Mouse (Mus musculus) kidney, embryonic 14.5 days (tissue): Measurements from ENCODE around the gene Zfp131. TPM values are rescaled to one million over a fixed set of nuclear protein-coding genes. Genes with fewer than 3 reads are reported as not detected.

ENCODE experiments used
- ATAC-seq: fragments of 200-750 bp; cut with Nextera tagmentation; 2 replicates; pipeline ENCODE4 v1.8.0; 2017; ENCODE audit warnings: moderate number of reproducible peaks, mild to moderate bottlenecking, moderate TSS enrichment, moderate library complexity; ENCODE audit not compliant: low FRiP score, low TSS enrichment
- H3K27ac ChIP-seq: fragments of 300-500 bp; sonication (generic); 2 replicates; pipeline ENCODE4 v1.5.1; 2014; ENCODE audit warnings: low read depth, mild to moderate bottlenecking, low read length, moderate library complexity, mixed read lengths
- H3K27me3 ChIP-seq: fragments of 300-500 bp; sonication (generic); 2 replicates; pipeline ENCODE4 v1.6.1; 2014; ENCODE audit warnings: mild to moderate bottlenecking, low read length; ENCODE audit not compliant: control insufficient read depth, insufficient read depth
- H3K36me3 ChIP-seq: fragments of 300-500 bp; sonication (generic); 2 replicates; pipeline ENCODE4 v1.6.1; 2014; ENCODE audit warnings: low read length, mixed read lengths; ENCODE audit not compliant: control insufficient read depth, insufficient read depth
- H3K4me1 ChIP-seq: fragments of 300-500 bp; sonication (generic); 2 replicates; pipeline ENCODE4 v1.6.1; 2014; ENCODE audit warnings: low read length, mixed read lengths; ENCODE audit not compliant: control insufficient read depth, insufficient read depth
- H3K4me2 ChIP-seq: fragments of 300-500 bp; sonication (generic); replicated peaks from 2 replicates; pipeline ENCODE4 v1.6.1; 2014; ENCODE audit warnings: low read depth, mild to moderate bottlenecking, low read length
- H3K4me3 ChIP-seq: fragments of 300-500 bp; sonication (generic); 2 replicates; pipeline ENCODE4 v1.5.1; 2014; ENCODE audit warnings: mild to moderate bottlenecking, low read length
- H3K9ac ChIP-seq: fragments of 300-500 bp; sonication (generic); 2 replicates; pipeline ENCODE4 v1.6.1; 2014; ENCODE audit warnings: low read depth, mild to moderate bottlenecking, low read length, moderate library complexity
- H3K9me3 ChIP-seq: fragments of 300-500 bp; sonication (generic); 2 replicates; pipeline ENCODE4 v1.6.1; 2016; ENCODE audit warnings: low read length; ENCODE audit not compliant: control insufficient read depth
- WGBS: fragments of 180-500 bp; shearing (Covaris S2); extraction: QIAGEN DNeasy Blood & Tissue Kit; methylation state at CpG from one replicate; pipeline ENCODE4 v1.1.7; 2014; 5-methylcytosine and 5-hydroxymethylcytosine counted together
- polyA plus RNA-seq: library from polyadenylated mRNA; unstranded; fragments of >200 nt; fragmentation: Nextera tagmentation; extraction: Ambion mirVana; gene quantifications from 2 replicates; pipeline ENCODE4 v1.2.1, GENCODE M21; 2014

The Zfp131 gene
- polyA plus RNA-seq, 1 experiment from 2014 or later = 41.7 TPM

GRCm38 (mm10) chr13:119810031-119810430 lies 19.3 kb upstream of the Zfp131 start:
- 89% methylated on average over 9 of the region's 9 CpGs for WGBS
- no peaks in the 10 kb centered on the region for H3K9me3 ChIP-seq

GRCm38 (mm10) chr13:119808937-119809336 lies 18.2 kb upstream of the Zfp131 start:
- Histone ChIP-seq H3K4me1 (no peaks in the 10 kb centered on the region), H3K4me3 (no peak overlapping the region), H3K4me2 (no peak overlapping the region), H3K27ac (no peak overlapping the region), H3K27me3 (no peaks in the 10 kb centered on the region), H3K36me3 (no peaks in the 10 kb centered on the region), H3K9ac (no peak overlapping the region), H3K9me3 (no peaks in the 10 kb centered on the region)
- 67% methylated on average over 2 of the region's 2 CpGs for WGBS
- no peak for ATAC-seq

More at GRCm38 (mm10) chr13:119810031-119810430, 19.3 kb upstream of the Zfp131 start:
- Histone ChIP-seq H3K4me3 (no peak overlapping the region), H3K27ac (no peak overlapping the region), H3K9ac (no peak overlapping the region), H3K4me1 (no peaks in the 10 kb centered on the region), H3K36me3 (no peaks in the 10 kb centered on the region), H3K4me2 (no peak overlapping the region), H3K27me3 (no peaks in the 10 kb centered on the region)
- ATAC-seq = no peak

GRCm38 (mm10) chr13:119797656-119798055 lies 7.0 kb upstream of the Zfp131 start:
- no peak for ATAC-seq
- no peaks in the 10 kb centered on the region for H3K9me3 ChIP-seq
- H3K4me3 ChIP-seq = no peak overlapping the region
- H3K27me3 ChIP-seq = no peaks in the 10 kb centered on the region
- no peaks in the 10 kb centered on the region for H3K4me1 ChIP-seq
- no peak overlapping the region for H3K4me2 ChIP-seq
- no peak overlapping the region for H3K27ac ChIP-seq
- WGBS = 64% methylated on average over 4 of the region's 4 CpGs
- H3K9ac ChIP-seq = no peak overlapping the region
- H3K36me3 ChIP-seq = no peaks in the 10 kb centered on the region

GRCm38 (mm10) chr13:119792791-119793404 lies 2.2 kb upstream of the Zfp131 start:
- Histone ChIP-seq H3K4me1 (peaks cover 9% of the 10 kb centered on the region), H3K36me3 (peaks cover 10% of the 10 kb centered on the region; the same call in 1 of the 2 replicates), H3K4me3 (no peak overlapping the region), H3K27ac (no peak overlapping the region), H3K27me3 (no peaks in the 10 kb centered on the region), H3K9me3 (no peaks in the 10 kb centered on the region), H3K4me2 (no peak overlapping the region), H3K9ac (no peak overlapping the region)
- ATAC-seq = no peak
- 69% methylated on average over 5 of the region's 5 CpGs for WGBS

- Histone ChIP-seq H3K4me3 (peak overlapping the region; percentile 88), H3K4me2 (peak overlapping the region; percentile 53), H3K9me3 (no peaks in the 10 kb centered on the region), H3K27me3 (no peaks in the 10 kb centered on the region), H3K9ac (peak overlapping the region; percentile 76), H3K4me1 (peaks cover 9% of the 10 kb centered on the region), H3K36me3 (peaks cover 18% of the 10 kb centered on the region), H3K27ac (peak overlapping the region; percentile 89; the same call in 1 of the 2 replicates)
- WGBS = 2% methylated on average over 18 of the region's 18 CpGs
- ATAC-seq = no peak
Observed at GRCm38 (mm10) chr13:119791580-119792135, 969 bp upstream of the Zfp131 start.

- Histone ChIP-seq H3K4me1 (peaks cover 9% of the 10 kb centered on the region), H3K9ac (peak overlapping the region; percentile 76), H3K4me2 (peak overlapping the region; percentile 53), H3K27ac (peak overlapping the region; percentile 89), H3K27me3 (no peaks in the 10 kb centered on the region), H3K4me3 (peak overlapping the region; percentile 88), H3K36me3 (peaks cover 29% of the 10 kb centered on the region), H3K9me3 (no peaks in the 10 kb centered on the region)
- under 1% methylated on average over 47 of the region's 66 CpGs for WGBS
- ATAC-seq = peak; percentile 76
Observed at GRCm38 (mm10) chr13:119789851-119790717, 605 bp downstream of the Zfp131 start.

- no peak for ATAC-seq
- H3K36me3 ChIP-seq = peaks cover 75% of the 10 kb centered on the region
- 87% methylated on average over 4 of the region's 4 CpGs for WGBS
Observed at GRCm38 (mm10) chr13:119783581-119783980, 7.1 kb downstream of the Zfp131 start.

GRCm38 (mm10) chr13:119768541-119768940 lies 22.1 kb downstream of the Zfp131 start:
- Histone ChIP-seq H3K36me3 (peaks cover 72% of the 10 kb centered on the region), H3K9ac (no peak overlapping the region), H3K4me3 (no peak overlapping the region), H3K4me2 (no peak overlapping the region), H3K9me3 (no peaks in the 10 kb centered on the region), H3K27ac (no peak overlapping the region), H3K27me3 (no peaks in the 10 kb centered on the region), H3K4me1 (no peaks in the 10 kb centered on the region)
- WGBS = 78% methylated on average over 6 of the region's 6 CpGs
- ATAC-seq = no peak

More at GRCm38 (mm10) chr13:119783581-119783980, 7.1 kb downstream of the Zfp131 start:
- H3K4me1 ChIP-seq = no peaks in the 10 kb centered on the region
- H3K9me3 ChIP-seq = no peaks in the 10 kb centered on the region
- no peaks in the 10 kb centered on the region for H3K27me3 ChIP-seq
- H3K4me3 ChIP-seq = no peak overlapping the region
- H3K27ac ChIP-seq = no peak overlapping the region
- no peak overlapping the region for H3K4me2 ChIP-seq
- no peak overlapping the region for H3K9ac ChIP-seq

GRCm38 (mm10) chr13:119766480-119766879 lies 24.2 kb downstream of the Zfp131 start:
- H3K4me2 ChIP-seq = no peak overlapping the region
- H3K4me3 ChIP-seq = no peak overlapping the region
- 94% methylated on average over 7 of the region's 7 CpGs for WGBS
- H3K4me1 ChIP-seq = no peaks in the 10 kb centered on the region
- no peaks in the 10 kb centered on the region for H3K9me3 ChIP-seq
- H3K9ac ChIP-seq = no peak overlapping the region
- no peaks in the 10 kb centered on the region for H3K27me3 ChIP-seq
- no peak for ATAC-seq
- H3K36me3 ChIP-seq = peaks cover 55% of the 10 kb centered on the region
- H3K27ac ChIP-seq = no peak overlapping the region
